Mouse (Mus musculus) cerebellum, adult (tissue): Measurements from ENCODE around the gene Hspb11.
A peak's percentile ranks its signal among the peaks of the same experiment; 100 is the strongest.

Experiments
- ATAC-seq: cut with Nextera tagmentation; 2 replicates; pipeline ENCODE4 v1.9.2; 2017; ENCODE audit warnings: mild to moderate bottlenecking, moderate library complexity, mixed read lengths; ENCODE audit not compliant: insufficient number of reproducible peaks, low FRiP score, low TSS enrichment

The Hspb11 gene

GRCm38 (mm10) chr4:107248061-107248460, 5.3 kb upstream of the Hspb11 start:
- ATAC-seq: no peak

- ATAC-seq: no peak
Measured at GRCm38 (mm10) chr4:107249471-107249870, 3.9 kb upstream of the Hspb11 start.

DNA sequence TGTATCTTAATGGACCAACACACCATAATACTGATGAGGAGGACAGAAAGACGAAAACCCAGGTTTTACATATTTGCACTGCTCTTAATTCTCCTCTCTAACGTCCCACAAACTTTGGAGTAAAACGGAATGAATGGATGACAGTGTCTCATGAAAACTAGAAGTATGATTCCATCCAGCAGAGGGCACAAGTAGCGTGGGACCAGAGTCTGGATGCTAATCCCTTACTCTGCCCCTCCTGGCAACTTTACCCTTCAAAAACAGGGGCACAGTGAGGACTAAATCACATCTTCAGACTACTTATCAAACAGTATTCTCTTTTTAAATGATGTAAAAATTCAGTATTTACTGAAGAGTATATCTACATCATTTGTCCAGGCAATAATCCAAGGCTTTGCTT, 2.9 kb upstream of the Hspb11 start:
- ATAC-seq: no peak

DNA sequence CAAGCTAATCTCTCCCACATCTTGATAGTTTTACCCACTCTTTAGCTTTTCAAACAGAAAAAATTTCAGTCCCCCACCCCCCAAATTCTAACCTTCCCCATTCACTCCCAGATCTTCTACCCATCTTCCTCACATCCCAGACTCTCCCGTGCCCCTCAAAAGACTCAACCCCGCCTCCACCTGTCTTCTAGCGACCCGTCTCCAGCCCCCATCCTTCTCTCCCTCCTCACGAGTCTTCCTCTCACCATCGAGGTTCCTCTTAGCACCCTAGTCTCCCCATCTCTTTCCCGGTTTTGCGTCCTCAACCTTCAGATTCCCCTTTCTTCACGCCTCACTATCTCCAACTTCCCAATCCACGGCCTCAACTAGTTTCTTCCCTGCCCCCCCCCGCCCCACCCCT, 871 bp upstream of the Hspb11 start:
- ATAC-seq: no peak

DNA sequence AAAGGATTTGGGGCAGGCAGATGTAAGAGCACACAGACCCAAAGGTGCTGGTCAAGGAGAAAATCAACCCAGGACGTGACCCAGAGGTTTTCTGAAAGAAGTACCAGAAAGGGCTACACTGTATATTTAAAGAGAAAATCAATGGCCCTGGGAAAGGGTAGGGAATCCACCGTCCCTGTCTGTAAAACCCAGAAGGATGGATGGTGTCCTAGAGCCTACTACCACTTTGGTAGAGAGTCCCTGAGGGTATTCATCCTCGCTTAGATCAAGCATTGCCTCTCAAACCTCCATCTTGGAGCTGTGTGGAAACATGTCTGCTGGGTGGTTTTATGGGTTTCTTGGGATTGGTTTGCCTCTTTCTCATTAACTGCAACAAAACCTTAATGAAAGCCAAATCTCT, 1.0 kb downstream of the Hspb11 start:
- ATAC-seq: 0 out of 2 replicates have a peak, but pooled peaks have one; percentile 8

GRCm38 (mm10) chr4:107260001-107260400, 6.6 kb downstream of the Hspb11 start:
- ATAC-seq: no peak

- ATAC-seq: no peak
Measured at GRCm38 (mm10) chr4:107273683-107274082, 20.3 kb downstream of the Hspb11 start.

DNA sequence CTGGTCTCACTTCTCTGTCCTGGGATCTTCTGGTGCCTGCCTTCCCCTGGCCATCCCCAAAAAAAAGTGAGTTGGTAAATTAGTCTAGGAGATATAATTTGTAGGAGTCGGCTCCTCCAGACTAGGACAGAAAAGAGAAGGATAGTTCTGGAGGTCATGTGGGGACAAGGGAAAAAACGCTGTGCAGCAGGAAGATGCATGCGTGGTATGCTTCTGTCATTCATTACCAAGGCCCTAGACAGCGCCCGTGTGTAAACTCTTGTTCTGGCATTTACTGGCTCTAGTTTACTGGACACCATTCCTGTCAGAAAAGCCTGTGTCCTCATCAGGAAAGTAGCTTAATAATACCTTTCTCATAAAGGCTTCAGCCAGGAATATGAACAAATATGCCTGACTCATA, 21.1 kb downstream of the Hspb11 start:
- no peak for ATAC-seq

- no peak for ATAC-seq
Measured at GRCm38 (mm10) chr4:107278188-107278707, 24.9 kb downstream of the Hspb11 start.

GRCm38 (mm10) chr4:107280843-107281475, 27.6 kb downstream of the Hspb11 start:
- no peak for ATAC-seq

- ATAC-seq: no peak
Measured at GRCm38 (mm10) chr4:107285446-107286200, 32.2 kb downstream of the Hspb11 start.

GRCm38 (mm10) chr4:107286386-107286785, 33.0 kb downstream of the Hspb11 start:
- no peak for ATAC-seq

GRCm38 (mm10) chr4:107287517-107287916, 34.1 kb downstream of the Hspb11 start:
- no peak for ATAC-seq

GRCm38 (mm10) chr4:107291611-107292272, 38.3 kb downstream of the Hspb11 start:
- no peak for ATAC-seq

GRCm38 (mm10) chr4:107292273-107292662, 38.9 kb downstream of the Hspb11 start:
- no peak for ATAC-seq

GRCm38 (mm10) chr4:107298071-107298606, 44.7 kb downstream of the Hspb11 start:
- no peak for ATAC-seq

DNA sequence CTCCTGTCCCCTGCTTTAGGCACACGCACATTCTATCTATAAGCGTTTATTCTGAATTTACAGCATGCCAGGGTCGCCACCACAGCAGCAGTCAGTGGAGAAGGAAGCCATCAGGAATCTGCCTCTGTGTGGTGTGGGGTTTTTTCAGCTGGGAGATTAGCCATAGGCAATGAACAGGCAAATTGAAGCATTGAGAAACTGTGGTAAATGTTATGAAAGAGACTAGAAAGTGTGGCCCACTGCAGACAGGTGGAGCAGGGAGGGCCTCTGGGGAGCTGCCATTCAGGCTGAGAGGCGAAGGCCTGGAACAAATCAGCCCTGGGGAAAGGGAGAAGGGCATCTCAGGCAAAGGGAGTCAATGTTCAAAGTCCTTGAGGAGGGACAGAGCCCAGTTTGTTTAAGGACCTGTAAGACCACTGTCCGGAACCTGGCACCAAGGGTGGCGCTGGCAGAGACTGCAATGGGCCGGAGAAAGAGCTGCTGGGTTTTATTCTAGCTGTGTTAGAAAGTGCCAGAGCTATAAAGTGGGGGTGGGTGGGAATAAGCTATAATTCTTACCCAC, 46.5 kb downstream of the Hspb11 start:
- ATAC-seq: no peak

GRCm38 (mm10) chr4:107300371-107300770, 47.0 kb downstream of the Hspb11 start:
- no peak for ATAC-seq

DNA sequence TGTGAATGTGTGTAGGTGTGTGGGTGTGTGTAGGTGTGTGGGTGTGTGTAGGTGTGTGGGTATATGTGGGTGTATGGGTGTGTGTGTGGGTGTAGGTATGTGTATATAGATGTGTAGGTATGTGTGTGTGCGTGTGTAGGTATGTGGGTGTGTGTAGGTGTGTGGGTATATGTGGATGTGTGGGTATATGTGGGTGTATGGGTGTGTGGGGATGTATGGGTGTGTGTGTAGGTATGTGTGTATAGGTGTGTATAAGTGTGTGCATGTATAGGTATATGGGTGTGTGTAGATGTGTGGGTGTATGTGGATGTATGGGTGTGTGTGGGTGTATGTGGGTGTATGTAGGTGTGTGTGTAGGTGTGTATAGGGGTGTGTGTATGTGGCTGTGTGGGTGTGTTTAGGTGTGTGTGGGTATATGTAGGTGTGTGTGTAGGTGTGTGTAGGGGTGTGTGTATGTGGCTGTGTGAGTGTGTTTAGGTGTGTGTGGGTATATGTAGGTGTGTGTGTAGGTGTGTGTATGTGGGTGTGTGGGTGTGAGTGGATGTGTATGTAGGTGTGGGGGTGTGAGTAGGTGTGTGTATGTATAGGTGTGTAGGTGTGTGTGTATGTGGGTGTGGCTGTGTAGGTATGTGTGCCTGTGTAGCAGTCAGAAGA, 47.6 kb downstream of the Hspb11 start:
- ATAC-seq: no peak

DNA sequence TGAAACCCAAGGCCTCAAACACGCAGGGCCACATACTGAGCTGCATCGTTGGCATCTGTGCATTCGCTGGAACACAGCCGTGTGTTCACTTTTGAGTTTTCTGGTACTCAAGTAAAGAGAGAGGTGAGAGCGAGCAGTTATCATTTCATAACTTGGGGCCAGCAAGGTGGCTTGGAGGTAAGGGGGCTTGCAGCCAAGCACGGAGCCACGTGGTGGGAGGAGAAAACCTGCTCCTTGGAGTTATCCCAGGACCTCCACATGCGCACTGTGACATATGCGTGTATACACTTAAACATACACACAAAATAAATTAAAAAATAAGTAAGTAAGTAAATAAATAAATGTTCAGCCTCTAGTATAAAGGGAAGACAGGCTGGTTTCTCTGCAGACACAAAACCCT, 48.8 kb downstream of the Hspb11 start:
- ATAC-seq: no peak
